Mouse (Mus musculus) heart, embryonic 12.5 days (tissue): Measurements from ENCODE around the gene Gm44965. TPM values are rescaled to one million over a fixed set of nuclear protein-coding genes. Genes with fewer than 3 reads are reported as not detected.
"Not testable (repeated sequence)": the region's sequence is repeated elsewhere in the genome, so short reads cannot be mapped to it uniquely, and the experiment has no call there.

Experiments
- ATAC-seq: fragments of 200-750 bp; cut with Nextera tagmentation; 2 replicates; pipeline ENCODE4 v1.8.0; 2017; ENCODE audit warnings: moderate TSS enrichment, moderate library complexity; ENCODE audit not compliant: insufficient number of reproducible peaks, low FRiP score
- H3K27ac ChIP-seq: fragments of 300-500 bp; sonication (generic); 2 replicates; pipeline ENCODE4 v1.5.1; 2016; ENCODE audit warnings: mild to moderate bottlenecking, moderate library complexity; ENCODE audit not compliant: poor library complexity, severe bottlenecking
- H3K27me3 ChIP-seq: fragments of 300-500 bp; sonication (generic); replicated peaks from 2 replicates; pipeline ENCODE4 v1.6.1; 2016; ENCODE audit warnings: mild to moderate bottlenecking, moderate library complexity
- H3K36me3 ChIP-seq: fragments of 300-500 bp; sonication (generic); 2 replicates; pipeline ENCODE4 v1.6.1; 2016; ENCODE audit warnings: mild to moderate bottlenecking, moderate library complexity
- H3K4me1 ChIP-seq: fragments of 300-500 bp; sonication (generic); replicated peaks from 2 replicates; pipeline ENCODE4 v1.6.1; 2016; ENCODE audit warnings: mild to moderate bottlenecking
- H3K4me2 ChIP-seq: fragments of 300-500 bp; sonication (generic); 2 replicates; pipeline ENCODE4 v1.6.1; 2016; ENCODE audit warnings: mild to moderate bottlenecking, moderate library complexity
- H3K4me3 ChIP-seq: fragments of 300-500 bp; sonication (generic); 2 replicates; pipeline ENCODE4 v1.5.1; 2016; ENCODE audit warnings: mild to moderate bottlenecking
- H3K9ac ChIP-seq: fragments of 300-500 bp; sonication (generic); 2 replicates; pipeline ENCODE4 v1.6.1; 2016; ENCODE audit warnings: mild to moderate bottlenecking, moderate library complexity
- H3K9me3 ChIP-seq: fragments of 300-500 bp; sonication (generic); replicated peaks from 2 replicates; pipeline ENCODE4 v1.6.1; 2016; ENCODE audit warnings: mild to moderate bottlenecking, moderate library complexity
- WGBS: fragments of 180-500 bp; shearing (Covaris S2); methylation state at CpG from one replicate; pipeline ENCODE4 v1.1.7; 2016; 5-methylcytosine and 5-hydroxymethylcytosine counted together
- polyA plus RNA-seq: library from polyadenylated mRNA; unstranded; fragments of >200 nt; fragmentation: Nextera tagmentation; extraction: Ambion mirVana; gene quantifications from 2 replicates; pipeline ENCODE4 v1.2.1, GENCODE M21; 2016

Gene Gm44965
- polyA plus RNA-seq, 1 experiment from 2014 or later = not detected

DNA sequence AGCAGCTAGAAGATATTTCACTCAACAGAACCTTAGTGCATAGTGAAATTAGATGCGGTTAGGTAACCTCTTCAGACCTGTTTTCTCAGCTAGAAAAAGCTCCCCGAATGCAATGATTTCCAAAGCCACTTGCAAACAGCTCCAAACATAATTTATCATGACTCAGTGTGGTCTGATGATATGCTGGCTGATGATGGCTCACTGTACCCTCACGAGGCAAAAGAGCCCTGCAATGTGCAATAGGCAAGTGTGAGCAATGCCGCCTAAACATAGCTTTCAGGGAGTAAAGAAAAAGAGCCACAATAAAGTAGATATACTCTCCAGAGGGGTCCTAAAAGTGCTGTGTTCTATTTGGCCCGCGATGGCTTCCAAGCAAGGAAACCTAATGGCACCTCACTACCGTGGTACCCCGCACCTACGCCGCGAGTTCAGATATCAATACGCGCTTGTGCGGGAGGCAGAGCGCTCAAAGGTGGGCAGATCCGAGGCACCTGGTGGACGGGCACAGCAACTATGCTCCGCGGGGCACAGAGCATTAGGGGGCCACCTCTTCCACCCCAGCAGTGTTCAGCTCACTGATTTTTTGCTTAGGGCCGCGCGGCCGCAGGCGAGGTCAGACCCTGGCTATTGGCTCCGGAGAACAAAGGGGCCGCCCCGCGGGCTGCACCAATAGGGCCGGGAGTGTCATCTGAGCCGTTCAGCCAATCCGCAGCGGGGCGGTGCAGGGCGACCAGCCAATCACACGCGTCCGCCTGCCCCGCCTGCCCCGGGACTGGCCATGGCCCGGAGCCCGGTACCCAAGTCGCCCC lies 7.7 kb downstream of the Gm44965 start, which contains the start of gene Zfp775:
Zfp775 (plus strand) TSS at position 793 of the 809 bp plus-strand sequence.
- Histone ChIP-seq H3K4me1 (peaks cover 13% of the 10 kb centered on the region), H3K9ac (peak within 1 kb of the TSS; percentile 86), H3K4me3 (peak within 1 kb of the TSS; percentile 71), H3K36me3 (peaks cover 41% of the 10 kb centered on the region), H3K27ac (peak within 1 kb of the TSS; percentile 74), H3K4me2 (peak within 1 kb of the TSS; percentile 85), H3K27me3 (no peaks in the 10 kb centered on the region), H3K9me3 (peaks cover 20% of the 10 kb centered on the region)
- WGBS = 4% methylated on average over 42 of the region's 42 CpGs
- peak; percentile 99 for ATAC-seq

DNA sequence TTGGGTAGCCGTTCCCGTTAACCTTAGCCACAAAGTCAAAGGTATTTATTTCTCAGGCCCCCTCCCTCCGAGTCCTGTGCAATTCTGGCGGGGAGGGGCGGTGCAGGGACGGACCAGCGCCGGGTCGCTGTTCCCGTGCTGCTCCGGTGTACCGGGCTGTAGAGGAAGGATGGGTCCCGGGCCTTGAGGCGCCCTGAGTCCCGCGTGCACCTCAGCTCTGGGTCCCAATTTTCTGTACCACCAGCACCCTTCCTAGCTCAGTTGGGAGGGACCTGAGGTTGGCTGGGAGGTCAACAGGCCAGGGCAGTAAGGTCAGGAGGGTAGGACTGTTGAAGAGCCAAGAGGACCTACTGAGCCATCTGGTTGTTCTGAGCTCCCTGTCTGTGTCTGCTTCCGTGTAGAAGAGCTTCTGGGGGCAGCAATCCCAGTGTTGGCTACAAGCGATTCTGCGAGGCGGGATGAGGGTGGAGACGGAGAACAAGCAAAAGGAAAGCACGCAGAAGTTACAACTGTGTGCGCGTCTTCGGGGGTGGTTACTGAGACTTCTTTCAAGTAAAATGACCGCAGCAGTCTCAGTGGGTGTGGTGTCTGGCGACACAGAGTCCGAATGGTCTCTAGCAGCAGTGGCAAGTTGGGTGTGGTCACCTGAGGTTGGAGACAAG lies 8.5 kb downstream of the Gm44965 start:
- Histone ChIP-seq H3K27me3 (no peaks in the 10 kb centered on the region), H3K9me3 (peaks cover 12% of the 10 kb centered on the region), H3K9ac (peak overlapping the region; percentile 86), H3K36me3 (peaks cover 34% of the 10 kb centered on the region), H3K4me1 (peaks cover 13% of the 10 kb centered on the region), H3K4me2 (peak overlapping the region; percentile 85), H3K4me3 (peak overlapping the region; percentile 71), H3K27ac (peak overlapping the region; percentile 74)
- WGBS = under 1% methylated on average over 28 of the region's 28 CpGs
- peak; percentile 74 for ATAC-seq

DNA sequence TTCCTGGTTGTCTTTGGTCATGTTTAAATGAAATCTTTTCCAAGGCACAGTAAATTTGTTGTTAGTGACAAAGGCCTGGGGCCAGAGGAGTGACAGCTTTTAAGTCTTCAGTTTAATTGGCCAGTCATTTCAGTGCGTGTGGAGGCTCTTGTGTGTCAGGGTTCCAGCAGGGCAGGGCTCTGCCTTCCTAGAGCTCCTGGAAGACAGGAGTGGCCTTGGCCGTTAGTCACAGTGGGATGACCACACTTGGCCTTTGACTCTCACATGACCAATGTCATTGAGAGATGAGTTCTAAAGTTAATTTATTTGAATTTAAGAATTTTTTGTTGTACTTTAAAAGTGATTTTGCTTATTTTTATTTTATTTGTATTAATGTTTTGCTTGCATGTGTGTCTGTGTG lies 14.4 kb downstream of the Gm44965 start:
- Histone ChIP-seq H3K36me3 (peaks cover 3% of the 10 kb centered on the region; the same call in 1 of the 2 replicates), H3K9me3 (no peaks in the 10 kb centered on the region), H3K9ac (no peak overlapping the region), H3K4me3 (no peak overlapping the region), H3K27me3 (no peaks in the 10 kb centered on the region), H3K4me2 (no peak overlapping the region), H3K4me1 (peaks cover 9% of the 10 kb centered on the region), H3K27ac (no peak overlapping the region)
- ATAC-seq = no peak
- 73% methylated on average over 2 of the region's 2 CpGs for WGBS

DNA sequence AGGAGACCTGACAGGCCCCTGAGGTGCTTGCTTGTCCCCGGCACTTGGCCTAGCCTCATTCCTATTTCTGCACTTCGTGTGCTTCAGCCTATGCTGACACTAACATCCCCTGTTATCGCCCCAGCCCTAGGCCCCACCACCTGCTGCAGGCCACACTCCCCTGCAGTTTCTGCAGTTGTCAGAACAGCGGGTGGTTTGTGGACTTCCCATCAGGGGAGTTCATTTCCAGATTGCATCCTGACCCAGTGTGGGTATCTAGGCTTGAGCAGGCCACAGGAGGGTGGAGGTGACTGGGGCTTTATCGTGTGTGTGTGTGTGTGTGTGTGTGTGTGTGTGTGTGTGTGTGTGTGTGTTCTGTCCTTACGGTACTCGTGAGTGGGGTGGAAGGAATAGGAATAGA lies 15.8 kb downstream of the Gm44965 start:
- no peak overlapping the region for H3K4me3 ChIP-seq
- H3K4me2 ChIP-seq = no peak overlapping the region
- H3K27ac ChIP-seq = no peak overlapping the region
- peak overlapping the region; percentile 50 for H3K9ac ChIP-seq
- 38% methylated on average over 7 of the region's 7 CpGs for WGBS
- H3K4me1 ChIP-seq = peaks cover 12% of the 10 kb centered on the region
- peaks cover 12% of the 10 kb centered on the region for H3K36me3 ChIP-seq
- no peak for ATAC-seq
- no peaks in the 10 kb centered on the region for H3K27me3 ChIP-seq
- no peaks in the 10 kb centered on the region for H3K9me3 ChIP-seq

DNA sequence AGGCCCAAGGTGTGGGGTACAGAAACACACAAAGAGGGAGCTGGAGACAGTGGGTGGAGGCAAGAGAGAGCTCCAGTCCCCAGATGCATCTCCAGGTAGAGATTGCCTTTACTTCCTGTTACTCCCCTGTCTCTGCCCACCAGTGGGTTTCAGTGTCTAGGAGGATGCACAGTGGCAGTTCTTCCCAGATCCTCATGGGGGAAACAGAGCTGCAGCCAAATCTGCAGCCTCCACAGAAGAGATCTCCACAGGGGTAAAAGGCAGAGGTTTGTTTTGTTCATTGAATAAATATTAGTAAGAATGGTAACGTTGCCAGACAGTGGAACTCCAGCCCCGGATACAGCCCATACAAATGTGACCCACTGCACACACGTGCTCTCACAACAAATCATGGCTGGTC lies 16.9 kb downstream of the Gm44965 start:
- no peak overlapping the region for H3K9ac ChIP-seq
- 74% methylated on average over 3 of the region's 3 CpGs for WGBS
- H3K27ac ChIP-seq = no peak overlapping the region
- H3K9me3 ChIP-seq = no peaks in the 10 kb centered on the region
- H3K4me2 ChIP-seq = no peak overlapping the region
- H3K27me3 ChIP-seq = no peaks in the 10 kb centered on the region
- no peak overlapping the region for H3K4me3 ChIP-seq
- H3K36me3 ChIP-seq = peaks cover 17% of the 10 kb centered on the region
- peaks cover 12% of the 10 kb centered on the region for H3K4me1 ChIP-seq
- no peak for ATAC-seq

DNA sequence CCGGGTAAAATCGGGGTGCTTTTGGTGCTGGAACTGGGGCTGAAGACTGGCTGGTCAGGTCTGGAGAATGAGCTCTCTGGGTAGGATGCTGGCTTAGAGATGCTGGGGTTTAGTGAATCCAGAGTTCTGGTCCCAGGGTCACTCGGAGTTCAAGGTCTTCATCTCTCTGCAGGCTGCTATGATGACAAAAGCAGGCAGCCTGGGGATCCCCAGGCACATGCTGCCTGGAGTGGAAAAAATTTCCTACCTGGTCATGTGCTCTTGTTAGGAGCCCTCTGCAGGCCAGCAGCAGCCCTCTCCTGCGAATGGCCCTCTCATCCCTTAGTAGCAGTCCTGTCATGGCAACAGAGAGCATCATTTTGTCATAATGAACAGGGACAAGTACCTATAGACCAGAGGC lies 19.7 kb downstream of the Gm44965 start:
- Histone ChIP-seq H3K4me1 (peaks cover 12% of the 10 kb centered on the region), H3K9me3 (no peaks in the 10 kb centered on the region), H3K27me3 (no peaks in the 10 kb centered on the region), H3K9ac (no peak overlapping the region), H3K4me2 (no peak overlapping the region), H3K27ac (no peak overlapping the region), H3K4me3 (no peak overlapping the region), H3K36me3 (peaks cover 20% of the 10 kb centered on the region)
- 75% methylated on average over 4 of the region's 4 CpGs for WGBS
- no peak for ATAC-seq

DNA sequence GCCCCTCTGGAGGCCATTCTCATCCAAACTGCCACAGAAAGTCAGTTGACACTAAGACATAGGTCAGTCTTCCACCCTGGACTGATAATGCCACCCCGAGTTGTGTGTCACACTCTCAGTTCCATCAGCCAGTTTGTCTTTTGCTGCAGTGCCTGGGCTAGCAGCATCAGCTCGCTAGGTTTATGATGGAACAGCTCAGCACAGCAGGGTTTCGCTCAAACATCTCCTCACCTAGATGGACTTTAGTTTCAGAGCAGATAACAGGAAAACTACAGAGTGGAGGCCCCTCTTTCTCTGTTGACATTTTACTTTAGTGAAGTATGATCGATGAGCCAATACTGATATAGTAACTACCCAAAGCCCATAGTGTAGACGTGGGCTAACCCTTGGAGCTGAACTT lies 21.0 kb downstream of the Gm44965 start:
- 88% methylated on average over 5 of the region's 5 CpGs for WGBS
- no peak overlapping the region for H3K4me3 ChIP-seq
- 0 out of 2 replicates have a peak, but pooled peaks cover 3% of the 10 kb centered on the region for H3K4me1 ChIP-seq
- ATAC-seq = no peak
- H3K4me2 ChIP-seq = no peak overlapping the region
- H3K36me3 ChIP-seq = peaks cover 30% of the 10 kb centered on the region
- no peaks in the 10 kb centered on the region for H3K27me3 ChIP-seq
- no peak overlapping the region for H3K9ac ChIP-seq
- H3K9me3 ChIP-seq = no peaks in the 10 kb centered on the region
- no peak overlapping the region for H3K27ac ChIP-seq

DNA sequence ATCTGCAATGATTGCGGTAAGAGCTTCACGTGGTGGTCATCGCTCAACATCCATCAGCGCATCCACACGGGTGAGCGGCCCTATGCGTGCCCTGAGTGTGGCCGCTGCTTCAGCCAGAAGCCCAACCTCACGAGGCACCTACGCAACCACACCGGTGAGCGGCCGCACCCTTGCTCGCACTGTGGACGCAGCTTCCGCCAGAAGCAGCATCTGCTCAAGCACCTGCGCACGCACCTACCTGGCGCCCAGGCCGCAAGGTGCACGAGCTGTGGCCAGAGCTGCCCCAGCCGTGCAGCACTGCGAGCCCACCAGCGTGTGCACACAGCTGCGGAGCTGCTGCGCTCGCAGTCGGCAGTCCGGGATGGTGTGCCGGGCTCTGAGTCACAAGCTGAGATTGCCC lies 26.3 kb downstream of the Gm44965 start:
- ATAC-seq = no peak
- Histone ChIP-seq H3K36me3 (peaks cover 35% of the 10 kb centered on the region), H3K27ac (no peak overlapping the region), H3K27me3 (no peaks in the 10 kb centered on the region), H3K4me1 (no peaks in the 10 kb centered on the region), H3K4me3 (no peak overlapping the region), H3K9ac (no peak overlapping the region), H3K9me3 (no peaks in the 10 kb centered on the region), H3K4me2 (no peak overlapping the region)
- 89% methylated on average over 30 of the region's 30 CpGs for WGBS

DNA sequence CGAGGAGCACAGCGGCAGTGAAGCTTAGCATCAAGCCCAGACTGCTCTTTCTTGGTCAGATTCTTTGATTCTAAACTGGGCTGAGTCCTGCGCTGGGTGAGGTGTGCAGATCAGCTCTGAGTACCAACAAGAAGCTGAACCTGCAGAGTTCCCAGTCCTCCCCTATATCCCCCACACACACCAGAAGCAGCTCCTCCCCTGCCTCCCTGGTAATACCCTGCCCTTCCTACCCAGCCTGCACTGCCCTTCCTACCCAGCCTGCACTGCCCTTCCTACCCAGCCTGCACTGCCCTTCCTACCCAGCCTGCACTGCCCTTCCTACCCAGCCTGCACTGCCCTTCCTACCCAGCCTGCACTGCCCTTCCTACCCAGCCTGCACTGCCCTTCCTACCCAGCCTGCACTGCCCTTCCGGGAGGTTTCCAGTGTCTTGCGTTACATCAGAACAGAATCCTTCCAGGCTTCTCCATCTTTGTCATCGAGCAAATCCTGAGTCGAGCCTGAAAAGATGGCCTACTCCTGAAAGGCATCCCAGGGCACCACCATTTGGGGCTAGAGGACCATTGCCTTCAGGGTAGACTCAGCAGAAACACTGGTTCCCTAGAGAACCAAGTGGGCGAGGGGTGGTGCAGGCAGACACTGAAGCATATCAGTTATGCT lies 28.6 kb downstream of the Gm44965 start:
- H3K4me2 ChIP-seq, H3K4me3 ChIP-seq, H3K27ac ChIP-seq, H3K4me1 ChIP-seq, H3K9me3 ChIP-seq, H3K9ac ChIP-seq, ATAC-seq, H3K27me3 ChIP-seq: not testable (repeated sequence)
- H3K36me3 ChIP-seq = peaks cover 30% of the 10 kb centered on the region
- WGBS = 77% methylated on average over 8 of the region's 8 CpGs

DNA sequence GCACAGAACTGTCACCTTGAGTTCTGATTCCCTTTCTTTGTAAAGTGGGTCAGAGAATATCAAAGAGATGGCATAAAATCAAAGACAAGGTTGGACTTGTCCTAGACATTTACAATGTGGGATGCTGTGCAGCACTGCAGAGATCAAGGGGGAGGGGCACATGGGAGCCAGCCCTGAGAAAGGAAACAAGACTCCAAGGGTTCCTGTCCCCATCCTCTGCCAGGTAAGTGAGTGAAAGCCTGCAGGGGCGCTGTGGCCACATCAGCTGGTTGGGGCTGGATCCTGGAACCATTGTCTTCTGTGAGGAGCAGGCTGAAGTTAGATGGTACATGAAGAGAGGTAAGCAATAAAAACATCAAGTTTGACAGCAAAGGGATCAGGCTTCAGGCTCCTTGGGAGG lies 29.7 kb downstream of the Gm44965 start:
- H3K4me3 ChIP-seq = no peak overlapping the region
- H3K9ac ChIP-seq = no peak overlapping the region
- H3K36me3 ChIP-seq = peaks cover 30% of the 10 kb centered on the region
- WGBS = 46% methylated on average over 1 of the region's 1 CpGs
- no peak overlapping the region for H3K27ac ChIP-seq
- H3K27me3 ChIP-seq = peaks cover 18% of the 10 kb centered on the region
- peaks cover 11% of the 10 kb centered on the region for H3K4me1 ChIP-seq
- no peak overlapping the region for H3K4me2 ChIP-seq
- ATAC-seq = no peak
- no peaks in the 10 kb centered on the region for H3K9me3 ChIP-seq

DNA sequence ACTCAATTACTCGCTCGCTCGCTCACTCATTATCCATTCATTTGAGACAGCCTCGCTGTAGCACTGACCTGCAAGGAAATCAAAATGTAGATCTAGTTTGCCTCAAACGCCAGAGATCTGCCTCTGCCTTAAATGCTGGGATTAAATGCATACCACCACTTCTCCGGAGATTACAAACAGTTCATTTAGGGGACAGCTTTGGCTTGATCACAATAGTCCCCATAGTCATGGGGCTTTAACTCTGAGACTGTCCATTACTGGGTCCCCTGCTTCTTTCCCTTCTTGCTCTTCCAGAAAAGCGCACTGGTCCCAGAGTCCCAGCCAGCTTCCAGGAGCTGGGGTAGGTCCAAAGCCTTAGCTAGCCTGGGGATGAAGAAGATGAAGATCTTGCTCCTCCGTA lies 32.7 kb downstream of the Gm44965 start, which contains the start of gene AI854703:
AI854703 (plus strand) TSS at position 301 of the 400 bp plus-strand sequence.
- H3K4me3 ChIP-seq = peak within 1 kb of the TSS; percentile 57
- no peak within 1 kb of the TSS for H3K27ac ChIP-seq
- peak within 1 kb of the TSS; percentile 91 for H3K4me2 ChIP-seq
- no peak for ATAC-seq
- WGBS = 31% methylated on average over 8 of the region's 8 CpGs
- H3K4me1 ChIP-seq = peaks cover 23% of the 10 kb centered on the region
- peaks cover 28% of the 10 kb centered on the region for H3K27me3 ChIP-seq
- H3K36me3 ChIP-seq = peaks cover 3% of the 10 kb centered on the region
- peak within 1 kb of the TSS; percentile 72 for H3K9ac ChIP-seq
- no peaks in the 10 kb centered on the region for H3K9me3 ChIP-seq
